Mouse (Mus musculus): ENCODE measurements around the gene Gm20388. TPM values are rescaled to one million over a fixed set of nuclear protein-coding genes. Genes with fewer than 3 reads are reported as not detected.

Gene Gm20388
- polyA plus RNA-seq, 1 experiment from 2014 or later, result not detected

DNA sequence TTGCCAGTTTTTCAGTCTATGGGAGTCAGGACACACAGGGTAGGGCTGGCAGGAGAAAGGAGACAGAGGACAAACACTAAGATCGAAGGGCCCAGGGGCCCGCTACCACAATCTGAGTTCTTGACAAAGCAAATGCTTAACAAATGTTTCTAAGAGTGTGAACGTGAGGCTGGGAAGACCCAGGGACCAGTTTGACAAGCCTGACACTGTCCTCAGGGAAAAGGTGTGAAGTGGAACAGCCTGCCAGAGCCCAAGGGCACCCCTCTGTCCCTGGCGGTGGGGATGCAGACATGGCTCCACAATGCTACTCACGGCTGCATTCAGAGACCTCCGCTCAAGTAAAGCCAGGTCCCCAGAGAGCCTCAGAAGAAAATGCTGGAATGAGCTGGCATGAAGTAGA is 4195.2 kb downstream of the Gm20388 start:
- peak; percentile 70 for ATAC-seq (ENCODE audit: insufficient number of reproducible peaks, insufficient read depth, low FRiP score, low read depth)
- H3K9ac ChIP-seq (ENCODE audit: low read length), result no peak overlapping the region
- WGBS, result 32% methylated on average over 6 of the region's 6 CpGs
- H3K27me3 ChIP-seq (ENCODE audit: control insufficient read depth, insufficient read depth, low read length), result no peaks in the 10 kb centered on the region
- peaks cover 8 to 14% of the 10 kb centered on the region in 2 experiments for H3K4me1 ChIP-seq (ENCODE audit: control insufficient read depth in 2 of 2, insufficient read depth in 2 of 2, low read length in 2 of 2)
- no peak overlapping the region for H3K4me2 ChIP-seq (ENCODE audit: low read length)
- H3K4me3 ChIP-seq (ENCODE audit: control insufficient read depth in 1 of 2, insufficient read depth in 1 of 2, low read depth in 1 of 2, low read length in 2 of 2), result no peak overlapping the region
- no peaks in the 10 kb centered on the region for H3K36me3 ChIP-seq (ENCODE audit: control insufficient read depth, insufficient read depth, low read length)
- H3K9me3 ChIP-seq (ENCODE audit: control insufficient read depth, low read length), result no peaks in the 10 kb centered on the region
- H3K27ac ChIP-seq (replicated peaks in 1 of 2; ENCODE audit: control insufficient read depth in 1 of 2, insufficient read depth in 1 of 2, low read depth in 2 of 2, low read length in 2 of 2), result no peak overlapping the region; a peak in 1 of 4 replicates

DNA sequence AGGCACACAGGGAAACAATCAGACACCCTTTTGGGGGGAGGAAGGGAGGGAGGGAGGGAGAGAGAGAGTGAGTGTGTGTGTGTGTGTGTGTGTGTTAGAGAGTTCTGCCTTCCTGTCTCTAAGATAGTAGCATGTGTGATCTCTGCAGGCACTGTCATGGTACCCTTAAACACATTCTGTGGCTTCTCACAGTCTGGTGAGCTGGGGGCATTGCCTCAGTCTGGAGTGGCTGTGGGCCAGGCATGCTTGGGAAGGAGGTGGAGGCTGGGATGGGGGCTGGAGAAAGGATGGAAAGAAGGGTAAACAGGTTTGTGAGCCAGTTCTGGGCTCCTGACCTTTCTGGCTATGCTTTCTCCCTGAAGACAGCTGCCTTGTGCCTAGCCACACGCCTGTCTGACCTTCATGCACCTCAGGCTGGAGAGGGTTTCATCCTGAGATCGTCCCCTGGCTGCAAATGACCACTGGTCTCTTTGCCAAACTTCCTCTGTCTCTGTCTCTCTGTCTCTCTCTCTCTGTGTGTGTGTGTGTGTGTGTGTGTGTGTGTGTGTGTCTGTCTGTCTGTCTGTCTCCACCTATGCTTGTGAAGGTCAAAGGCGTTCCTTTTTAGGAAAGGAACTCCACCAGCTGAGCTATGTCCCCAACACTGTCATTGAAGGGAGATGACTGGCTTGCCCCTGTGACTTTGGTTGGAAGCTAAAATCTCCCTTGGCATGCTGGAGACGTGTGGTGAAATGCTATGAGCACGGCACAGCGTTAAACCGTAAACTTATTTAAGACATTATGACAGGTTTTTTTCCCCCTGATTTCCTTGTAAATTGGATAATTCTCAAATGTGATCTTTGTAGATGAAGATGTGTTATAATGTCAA is 4195.9 kb downstream of the Gm20388 start:
- no peaks in the 10 kb centered on the region for H3K27me3 ChIP-seq (ENCODE audit: control insufficient read depth, insufficient read depth, low read length)
- H3K9me3 ChIP-seq (ENCODE audit: control insufficient read depth, low read length), result no peaks in the 10 kb centered on the region
- H3K27ac ChIP-seq (replicated peaks in 1 of 2; ENCODE audit: control insufficient read depth in 1 of 2, insufficient read depth in 1 of 2, low read depth in 2 of 2, low read length in 2 of 2), result no peak overlapping the region; a peak in 1 of 4 replicates
- no peaks in the 10 kb centered on the region for H3K36me3 ChIP-seq (ENCODE audit: control insufficient read depth, insufficient read depth, low read length)
- ATAC-seq (ENCODE audit: insufficient number of reproducible peaks, insufficient read depth, low FRiP score, low read depth), result no peak
- H3K4me1 ChIP-seq (ENCODE audit: control insufficient read depth in 2 of 2, insufficient read depth in 2 of 2, low read length in 2 of 2), result peaks cover 8 to 14% of the 10 kb centered on the region in 2 experiments
- H3K4me2 ChIP-seq (ENCODE audit: low read length), result no peak overlapping the region
- no peak overlapping the region for H3K4me3 ChIP-seq (ENCODE audit: control insufficient read depth in 1 of 2, insufficient read depth in 1 of 2, low read depth in 1 of 2, low read length in 2 of 2)
- H3K9ac ChIP-seq (ENCODE audit: low read length), result no peak overlapping the region
- 68% methylated on average over 7 of the region's 7 CpGs for WGBS

DNA sequence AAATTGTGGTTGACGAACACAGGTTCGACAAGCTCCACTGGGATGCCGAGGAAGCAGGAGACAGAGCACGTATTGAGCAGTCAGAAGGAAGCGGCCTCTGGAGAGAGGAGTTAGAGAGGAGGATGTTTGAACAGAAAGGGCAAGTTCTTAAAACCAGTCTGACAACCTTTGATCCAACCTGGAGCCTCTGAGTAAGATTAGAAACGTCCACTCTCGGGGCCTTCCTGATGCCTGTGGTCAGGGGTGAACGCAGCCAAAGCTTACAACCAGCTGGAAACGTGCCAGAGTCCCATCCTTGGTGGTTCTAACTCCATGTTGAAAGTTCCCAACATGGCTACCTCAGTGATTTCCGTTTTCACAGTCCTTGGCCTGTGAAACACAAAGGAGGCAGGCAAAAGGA is 4202.5 kb downstream of the Gm20388 start:
- no peak for ATAC-seq (ENCODE audit: insufficient number of reproducible peaks, insufficient read depth, low FRiP score, low read depth)
- no peak overlapping the region for H3K27ac ChIP-seq (replicated peaks in 1 of 2; ENCODE audit: control insufficient read depth in 1 of 2, insufficient read depth in 1 of 2, low read depth in 2 of 2, low read length in 2 of 2)
- H3K9me3 ChIP-seq (ENCODE audit: control insufficient read depth, low read length), result peaks cover 19% of the 10 kb centered on the region
- peaks cover 2% of the 10 kb centered on the region in 2 experiments; a peak in 2 of 4 replicates for H3K4me1 ChIP-seq (ENCODE audit: control insufficient read depth in 2 of 2, insufficient read depth in 2 of 2, low read length in 2 of 2)
- WGBS, result 80% methylated on average over 10 of the region's 10 CpGs
- no peak overlapping the region for H3K9ac ChIP-seq (ENCODE audit: low read length)
- no peak overlapping the region for H3K4me2 ChIP-seq (ENCODE audit: low read length)
- no peaks in the 10 kb centered on the region for H3K36me3 ChIP-seq (ENCODE audit: control insufficient read depth, insufficient read depth, low read length)
- no peak overlapping the region for H3K4me3 ChIP-seq (ENCODE audit: control insufficient read depth in 1 of 2, insufficient read depth in 1 of 2, low read depth in 1 of 2, low read length in 2 of 2)
- no peaks in the 10 kb centered on the region for H3K27me3 ChIP-seq (ENCODE audit: control insufficient read depth, insufficient read depth, low read length)

DNA sequence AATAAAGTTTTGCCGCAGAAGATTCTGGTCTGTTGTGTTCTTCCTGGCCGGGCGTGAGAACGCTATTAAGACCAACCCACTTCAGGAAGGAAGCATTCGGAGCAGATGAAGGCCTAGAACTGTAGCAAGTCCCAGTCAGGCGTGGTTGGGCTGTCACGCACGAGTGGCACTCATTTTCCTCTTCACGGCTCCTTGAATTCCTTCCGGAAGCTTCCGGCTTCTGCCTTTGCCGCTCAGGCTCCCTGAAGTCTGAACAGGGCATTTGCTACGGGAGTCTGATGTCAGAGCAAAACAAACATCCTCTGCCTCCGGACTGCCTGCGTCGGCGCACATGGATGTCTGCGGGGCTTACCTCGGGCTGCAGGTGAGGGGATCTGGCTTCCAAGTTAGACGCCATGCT is 4214.6 kb downstream of the Gm20388 start:
- Histone ChIP-seq H3K36me3 (ENCODE audit: control insufficient read depth, insufficient read depth, low read length) (no peaks in the 10 kb centered on the region), H3K27me3 (ENCODE audit: control insufficient read depth, insufficient read depth, low read length) (no peaks in the 10 kb centered on the region), H3K4me2 (ENCODE audit: low read length) (no peak overlapping the region), H3K4me1 (ENCODE audit: control insufficient read depth in 2 of 2, insufficient read depth in 2 of 2, low read length in 2 of 2) (no peaks in the 10 kb centered on the region), H3K4me3 (ENCODE audit: control insufficient read depth in 1 of 2, insufficient read depth in 1 of 2, low read depth in 1 of 2, low read length in 2 of 2) (no peak overlapping the region), H3K9me3 (ENCODE audit: control insufficient read depth, low read length) (peaks cover 10% of the 10 kb centered on the region; the same call in 1 of the 2 replicates), H3K27ac (replicated peaks in 1 of 2; ENCODE audit: control insufficient read depth in 1 of 2, insufficient read depth in 1 of 2, low read depth in 2 of 2, low read length in 2 of 2) (no peak overlapping the region), H3K9ac (ENCODE audit: low read length) (no peak overlapping the region)
- no peak for ATAC-seq (ENCODE audit: insufficient number of reproducible peaks, insufficient read depth, low FRiP score, low read depth)
- 94% methylated on average over 20 of the region's 20 CpGs for WGBS

DNA sequence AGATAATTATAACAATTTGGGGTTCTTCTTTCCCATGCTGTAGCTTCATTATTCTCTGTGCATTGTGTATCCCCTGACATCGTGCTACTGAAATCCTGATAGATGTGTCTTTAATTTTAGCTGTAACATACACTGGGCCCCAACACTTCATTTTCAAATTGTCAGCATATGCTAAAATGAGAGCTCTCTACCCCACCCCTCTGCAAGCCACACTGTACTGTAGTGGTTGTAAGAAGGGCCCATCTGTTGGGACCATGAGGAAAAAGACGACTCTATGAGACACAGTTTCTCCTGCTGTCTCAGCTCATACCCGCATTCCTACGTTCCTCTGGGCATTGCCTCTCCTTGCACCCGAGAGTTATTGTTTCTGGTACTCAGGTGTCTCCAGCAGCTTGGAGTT is 4226.6 kb downstream of the Gm20388 start:
- no peak for ATAC-seq (ENCODE audit: insufficient number of reproducible peaks, insufficient read depth, low FRiP score, low read depth)
- 66% methylated on average over 5 of the region's 5 CpGs for WGBS
- Histone ChIP-seq H3K27ac (replicated peaks in 1 of 2; ENCODE audit: control insufficient read depth in 1 of 2, insufficient read depth in 1 of 2, low read depth in 2 of 2, low read length in 2 of 2) (no peak overlapping the region), H3K9me3 (ENCODE audit: control insufficient read depth, low read length) (no peaks in the 10 kb centered on the region), H3K27me3 (ENCODE audit: control insufficient read depth, insufficient read depth, low read length) (no peaks in the 10 kb centered on the region), H3K4me3 (ENCODE audit: control insufficient read depth in 1 of 2, insufficient read depth in 1 of 2, low read depth in 1 of 2, low read length in 2 of 2) (no peak overlapping the region), H3K36me3 (ENCODE audit: control insufficient read depth, insufficient read depth, low read length) (no peaks in the 10 kb centered on the region), H3K4me1 (ENCODE audit: control insufficient read depth in 2 of 2, insufficient read depth in 2 of 2, low read length in 2 of 2) (peaks cover 18 to 27% of the 10 kb centered on the region in 2 experiments), H3K4me2 (ENCODE audit: low read length) (no peak overlapping the region), H3K9ac (ENCODE audit: low read length) (no peak overlapping the region)

DNA sequence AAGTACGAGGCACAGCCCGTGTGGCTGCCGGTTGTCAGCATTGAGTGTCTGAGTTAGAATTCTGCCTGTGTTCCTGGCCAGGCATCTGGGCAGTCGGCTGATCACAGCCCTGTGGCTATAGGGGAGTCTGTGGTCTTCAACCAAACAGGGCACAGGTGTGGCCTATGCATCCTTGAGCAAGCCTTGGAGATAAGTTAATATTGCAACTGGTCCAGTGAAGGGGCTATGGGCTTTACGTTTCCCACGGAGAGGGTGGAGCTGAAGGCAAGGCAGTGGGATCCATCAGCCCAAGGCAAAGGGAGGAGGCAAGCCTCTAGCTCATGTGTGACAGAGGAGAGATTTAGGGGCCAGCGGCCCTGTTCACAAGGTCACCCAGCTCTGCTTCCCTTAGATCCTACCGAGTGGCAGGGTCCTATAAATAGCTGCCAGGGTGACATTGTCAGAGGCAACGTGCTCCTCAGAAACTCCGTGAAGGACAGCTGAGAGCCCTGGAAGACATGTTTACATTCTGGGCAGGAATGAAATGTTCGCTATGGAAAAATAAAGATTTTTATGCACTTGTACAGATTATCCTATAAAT is 4229.7 kb downstream of the Gm20388 start:
- Histone ChIP-seq H3K4me1 (ENCODE audit: control insufficient read depth in 2 of 2, insufficient read depth in 2 of 2, low read length in 2 of 2) (peaks cover 18 to 27% of the 10 kb centered on the region in 2 experiments), H3K9ac (ENCODE audit: low read length) (no peak overlapping the region), H3K9me3 (ENCODE audit: control insufficient read depth, low read length) (no peaks in the 10 kb centered on the region), H3K4me2 (ENCODE audit: low read length) (no peak overlapping the region), H3K27me3 (ENCODE audit: control insufficient read depth, insufficient read depth, low read length) (no peaks in the 10 kb centered on the region), H3K36me3 (ENCODE audit: control insufficient read depth, insufficient read depth, low read length) (no peaks in the 10 kb centered on the region), H3K27ac (replicated peaks in 1 of 2; ENCODE audit: control insufficient read depth in 1 of 2, insufficient read depth in 1 of 2, low read depth in 2 of 2, low read length in 2 of 2) (no peak overlapping the region), H3K4me3 (ENCODE audit: control insufficient read depth in 1 of 2, insufficient read depth in 1 of 2, low read depth in 1 of 2, low read length in 2 of 2) (no peak overlapping the region)
- WGBS, result 59% methylated on average over 11 of the region's 11 CpGs
- no peak for ATAC-seq (ENCODE audit: insufficient number of reproducible peaks, insufficient read depth, low FRiP score, low read depth)

DNA sequence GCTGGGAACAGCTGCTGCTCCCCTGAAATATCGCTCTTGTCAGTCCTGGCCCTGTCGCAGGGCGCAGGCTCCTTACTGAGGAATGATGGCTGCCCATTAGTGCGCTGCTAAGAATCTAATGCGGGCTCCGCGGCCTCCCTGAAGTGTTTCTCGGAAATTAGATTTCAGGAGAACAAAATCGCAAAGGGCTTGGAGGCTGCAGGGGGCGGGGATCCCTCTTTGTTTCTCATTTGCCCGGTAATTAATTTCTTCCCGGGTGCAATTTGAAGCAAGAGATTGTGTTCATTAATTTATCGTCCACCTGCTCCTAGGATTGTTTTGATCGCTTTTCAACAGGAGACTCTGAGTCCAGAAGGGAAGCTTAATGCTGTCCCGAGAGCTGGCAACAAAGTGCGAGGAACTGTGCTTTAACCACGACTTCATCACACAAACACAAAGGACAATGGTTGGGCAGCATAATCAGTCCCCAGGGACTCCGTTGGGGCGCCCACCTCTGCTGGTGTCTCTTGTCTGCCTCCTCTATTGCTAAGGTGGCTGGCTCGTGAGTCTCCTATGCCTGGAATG is 4230.3 kb downstream of the Gm20388 start:
- 72% methylated on average over 20 of the region's 20 CpGs for WGBS
- H3K36me3 ChIP-seq (ENCODE audit: control insufficient read depth, insufficient read depth, low read length), result no peaks in the 10 kb centered on the region
- H3K27me3 ChIP-seq (ENCODE audit: control insufficient read depth, insufficient read depth, low read length), result no peaks in the 10 kb centered on the region
- no peaks in the 10 kb centered on the region for H3K9me3 ChIP-seq (ENCODE audit: control insufficient read depth, low read length)
- ATAC-seq (ENCODE audit: insufficient number of reproducible peaks, insufficient read depth, low FRiP score, low read depth), result no peak
- no peak overlapping the region for H3K4me3 ChIP-seq (ENCODE audit: control insufficient read depth in 1 of 2, insufficient read depth in 1 of 2, low read depth in 1 of 2, low read length in 2 of 2)
- H3K9ac ChIP-seq (ENCODE audit: low read length), result no peak overlapping the region
- no peak overlapping the region for H3K27ac ChIP-seq (replicated peaks in 1 of 2; ENCODE audit: control insufficient read depth in 1 of 2, insufficient read depth in 1 of 2, low read depth in 2 of 2, low read length in 2 of 2)
- H3K4me2 ChIP-seq (ENCODE audit: low read length), result no peak overlapping the region
- peaks cover 18 to 27% of the 10 kb centered on the region in 2 experiments for H3K4me1 ChIP-seq (ENCODE audit: control insufficient read depth in 2 of 2, insufficient read depth in 2 of 2, low read length in 2 of 2)

All from heart, embryonic 14.5 days (tissue).